Mouse (Mus musculus): ENCODE measurements around the gene Zfp46. TPM values are rescaled to one million over a fixed set of nuclear protein-coding genes. Genes with fewer than 3 reads are reported as not detected.

Gene Zfp46
- polyA plus RNA-seq, 1 experiment from 2014 or later = 28.1 TPM

DNA sequence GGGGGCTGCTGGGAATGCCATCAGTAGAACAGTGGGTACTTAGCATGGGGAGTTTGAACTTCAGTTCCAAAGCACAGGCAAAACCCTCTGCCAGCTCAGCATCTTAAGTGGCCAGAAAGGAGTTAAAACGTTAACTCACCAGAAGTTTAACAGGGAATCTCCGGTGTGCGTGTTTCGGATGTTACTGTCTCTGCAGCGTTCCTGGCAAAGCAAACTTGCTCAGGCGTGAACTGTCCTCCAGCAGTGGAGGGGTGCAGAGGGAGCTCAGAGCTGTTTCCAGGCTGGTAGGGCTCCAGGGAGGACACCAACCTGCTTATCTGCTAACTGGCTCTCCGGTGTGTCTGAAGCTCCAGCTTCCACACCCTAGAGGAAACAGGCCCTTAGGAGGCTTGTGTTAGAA lies 11.5 kb downstream of the Zfp46 start:
- Histone ChIP-seq H3K4me3 (ENCODE audit: low read length) (no peak overlapping the region), H3K9ac (ENCODE audit: low read length) (no peak overlapping the region), H3K4me1 (replicated peaks; ENCODE audit: control insufficient read depth, insufficient read depth, low read length) (no peaks in the 10 kb centered on the region), H3K27ac (ENCODE audit: low read length) (no peak overlapping the region), H3K27me3 (ENCODE audit: control insufficient read depth, insufficient read depth, low read depth, low read length) (no peaks in the 10 kb centered on the region), H3K9me3 (ENCODE audit: control insufficient read depth, low read length) (peaks cover 4% of the 10 kb centered on the region; the same call in 1 of the 2 replicates), H3K4me2 (ENCODE audit: low read depth, low read length) (no peak overlapping the region), H3K36me3 (ENCODE audit: control insufficient read depth, insufficient read depth, low read length) (peaks cover 23% of the 10 kb centered on the region)
- ATAC-seq (ENCODE audit: low read depth) = no peak
- 66% methylated on average over 7 of the region's 7 CpGs for WGBS

DNA sequence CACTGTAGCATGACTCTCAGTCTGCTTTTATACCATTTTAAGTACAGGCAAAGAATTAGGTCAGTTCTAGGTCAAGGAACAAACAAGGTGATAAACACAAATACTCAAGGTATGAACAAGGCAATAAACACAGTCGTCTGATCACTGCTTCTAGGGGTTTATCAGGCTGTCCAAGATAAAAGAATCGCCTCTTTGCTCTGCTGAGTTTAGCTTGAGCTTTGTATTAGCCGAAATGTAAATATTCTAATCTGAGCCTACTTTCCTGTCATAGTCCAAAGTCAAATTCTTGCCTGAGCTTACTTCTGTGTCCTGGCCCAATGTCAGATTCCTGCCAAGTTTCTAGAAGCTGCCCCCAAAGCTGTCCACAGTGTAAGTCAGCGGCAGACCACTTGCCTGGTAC lies 18.0 kb downstream of the Zfp46 start:
- Histone ChIP-seq H3K27ac (ENCODE audit: low read length) (no peak overlapping the region), H3K4me2 (ENCODE audit: low read depth, low read length) (no peak overlapping the region), H3K9me3 (ENCODE audit: control insufficient read depth, low read length) (peaks cover 4% of the 10 kb centered on the region; the same call in 1 of the 2 replicates), H3K4me3 (ENCODE audit: low read length) (no peak overlapping the region), H3K9ac (ENCODE audit: low read length) (no peak overlapping the region), H3K4me1 (replicated peaks; ENCODE audit: control insufficient read depth, insufficient read depth, low read length) (no peaks in the 10 kb centered on the region; the same call in 1 of the 2 replicates), H3K36me3 (ENCODE audit: control insufficient read depth, insufficient read depth, low read length) (no peaks in the 10 kb centered on the region), H3K27me3 (ENCODE audit: control insufficient read depth, insufficient read depth, low read depth, low read length) (no peaks in the 10 kb centered on the region)
- no peak for ATAC-seq (ENCODE audit: low read depth)
- 30% methylated on average over 4 of the region's 4 CpGs for WGBS

DNA sequence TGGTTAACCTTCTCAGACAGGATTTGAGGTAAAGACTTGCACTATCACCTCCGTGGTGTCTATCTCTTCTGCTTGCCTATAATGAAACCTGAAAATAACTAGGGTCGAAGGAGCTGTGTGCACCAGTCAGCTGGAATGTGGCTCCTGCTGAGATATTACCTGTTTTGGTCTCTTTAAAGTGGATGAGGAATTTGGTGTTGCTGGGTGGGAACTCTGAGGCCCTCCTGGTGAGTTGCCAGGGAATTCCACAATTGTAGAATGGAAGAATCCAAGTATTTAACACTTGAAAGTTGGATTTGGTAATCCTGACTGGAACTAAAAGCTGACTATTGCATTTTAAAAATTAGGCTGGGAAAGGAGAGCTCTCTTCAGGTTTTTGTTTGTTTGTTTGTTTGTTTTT lies 19.7 kb downstream of the Zfp46 start:
- no peak overlapping the region for H3K4me2 ChIP-seq (ENCODE audit: low read depth, low read length)
- peak; percentile 52; the same call in 1 of the 2 replicates for ATAC-seq (ENCODE audit: low read depth)
- H3K9me3 ChIP-seq (ENCODE audit: control insufficient read depth, low read length) = peaks cover 4% of the 10 kb centered on the region; the same call in 1 of the 2 replicates
- no peaks in the 10 kb centered on the region for H3K36me3 ChIP-seq (ENCODE audit: control insufficient read depth, insufficient read depth, low read length)
- no peak overlapping the region for H3K27ac ChIP-seq (ENCODE audit: low read length)
- H3K4me3 ChIP-seq (ENCODE audit: low read length) = no peak overlapping the region
- no peaks in the 10 kb centered on the region for H3K27me3 ChIP-seq (ENCODE audit: control insufficient read depth, insufficient read depth, low read depth, low read length)
- 28% methylated on average over 2 of the region's 2 CpGs for WGBS
- peaks cover 3% of the 10 kb centered on the region; the same call in 1 of the 2 replicates for H3K4me1 ChIP-seq (replicated peaks; ENCODE audit: control insufficient read depth, insufficient read depth, low read length)
- H3K9ac ChIP-seq (ENCODE audit: low read length) = no peak overlapping the region

- Histone ChIP-seq H3K4me2 (ENCODE audit: low read depth, low read length) (no peak overlapping the region), H3K4me3 (ENCODE audit: low read length) (no peak overlapping the region), H3K27me3 (ENCODE audit: control insufficient read depth, insufficient read depth, low read depth, low read length) (no peaks in the 10 kb centered on the region), H3K9me3 (ENCODE audit: control insufficient read depth, low read length) (no peaks in the 10 kb centered on the region), H3K9ac (ENCODE audit: low read length) (no peak overlapping the region), H3K27ac (ENCODE audit: low read length) (no peak overlapping the region), H3K4me1 (replicated peaks; ENCODE audit: control insufficient read depth, insufficient read depth, low read length) (peaks cover 15% of the 10 kb centered on the region), H3K36me3 (ENCODE audit: control insufficient read depth, insufficient read depth, low read length) (no peaks in the 10 kb centered on the region)
- 62% methylated on average over 2 of the region's 2 CpGs for WGBS
- ATAC-seq (ENCODE audit: low read depth) = no peak
Measured at GRCm38 (mm10) chr4:136308355-136308754, 23.9 kb downstream of the Zfp46 start.

DNA sequence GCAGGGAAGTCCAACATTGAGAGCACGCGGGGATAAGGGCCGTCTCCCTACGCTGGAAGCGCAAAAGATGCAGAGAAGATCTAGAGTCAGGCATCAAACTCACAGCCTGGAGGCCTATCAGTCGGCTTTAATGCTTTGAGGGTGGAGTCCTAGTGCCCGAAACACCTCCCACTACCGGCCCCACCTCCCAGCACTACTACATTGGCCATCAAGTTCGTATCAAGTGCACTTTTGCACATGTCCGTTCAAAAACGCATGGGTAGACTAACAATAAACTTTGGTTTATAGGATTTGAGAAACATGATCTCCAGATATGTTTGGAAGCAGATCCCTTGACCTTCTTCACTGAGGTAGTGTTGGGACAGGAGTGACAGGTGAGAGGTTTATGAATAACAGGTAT lies 25.3 kb downstream of the Zfp46 start:
- H3K36me3 ChIP-seq (ENCODE audit: control insufficient read depth, insufficient read depth, low read length) = no peaks in the 10 kb centered on the region
- H3K4me2 ChIP-seq (ENCODE audit: low read depth, low read length) = peak overlapping the region; percentile 75
- peak overlapping the region; percentile 99 for H3K27ac ChIP-seq (ENCODE audit: low read length)
- H3K27me3 ChIP-seq (ENCODE audit: control insufficient read depth, insufficient read depth, low read depth, low read length) = no peaks in the 10 kb centered on the region
- peak overlapping the region; percentile 98 for H3K9ac ChIP-seq (ENCODE audit: low read length)
- 4% methylated on average over 11 of the region's 11 CpGs for WGBS
- no peaks in the 10 kb centered on the region for H3K9me3 ChIP-seq (ENCODE audit: control insufficient read depth, low read length)
- H3K4me1 ChIP-seq (replicated peaks; ENCODE audit: control insufficient read depth, insufficient read depth, low read length) = peaks cover 21% of the 10 kb centered on the region
- peak; percentile 30 for ATAC-seq (ENCODE audit: low read depth)
- peak overlapping the region; percentile 88 for H3K4me3 ChIP-seq (ENCODE audit: low read length)

GRCm38 (mm10) chr4:136310229-136311041 lies 26.0 kb downstream of the Zfp46 start, which contains the start of gene Hnrnpr:
Hnrnpr (plus strand) TSS chr4:136310942.
- ATAC-seq (ENCODE audit: low read depth) = peak; percentile 99
- Histone ChIP-seq H3K27me3 (ENCODE audit: control insufficient read depth, insufficient read depth, low read depth, low read length) (no peaks in the 10 kb centered on the region), H3K4me1 (replicated peaks; ENCODE audit: control insufficient read depth, insufficient read depth, low read length) (peaks cover 24% of the 10 kb centered on the region), H3K9ac (ENCODE audit: low read length) (peak within 1 kb of the TSS; percentile 98), H3K4me2 (ENCODE audit: low read depth, low read length) (peak within 1 kb of the TSS; percentile 75), H3K36me3 (ENCODE audit: control insufficient read depth, insufficient read depth, low read length) (no peaks in the 10 kb centered on the region), H3K27ac (ENCODE audit: low read length) (peak within 1 kb of the TSS; percentile 99), H3K9me3 (ENCODE audit: control insufficient read depth, low read length) (no peaks in the 10 kb centered on the region), H3K4me3 (ENCODE audit: low read length) (peak within 1 kb of the TSS; percentile 88)
- WGBS = under 1% methylated on average over 65 of the region's 65 CpGs

DNA sequence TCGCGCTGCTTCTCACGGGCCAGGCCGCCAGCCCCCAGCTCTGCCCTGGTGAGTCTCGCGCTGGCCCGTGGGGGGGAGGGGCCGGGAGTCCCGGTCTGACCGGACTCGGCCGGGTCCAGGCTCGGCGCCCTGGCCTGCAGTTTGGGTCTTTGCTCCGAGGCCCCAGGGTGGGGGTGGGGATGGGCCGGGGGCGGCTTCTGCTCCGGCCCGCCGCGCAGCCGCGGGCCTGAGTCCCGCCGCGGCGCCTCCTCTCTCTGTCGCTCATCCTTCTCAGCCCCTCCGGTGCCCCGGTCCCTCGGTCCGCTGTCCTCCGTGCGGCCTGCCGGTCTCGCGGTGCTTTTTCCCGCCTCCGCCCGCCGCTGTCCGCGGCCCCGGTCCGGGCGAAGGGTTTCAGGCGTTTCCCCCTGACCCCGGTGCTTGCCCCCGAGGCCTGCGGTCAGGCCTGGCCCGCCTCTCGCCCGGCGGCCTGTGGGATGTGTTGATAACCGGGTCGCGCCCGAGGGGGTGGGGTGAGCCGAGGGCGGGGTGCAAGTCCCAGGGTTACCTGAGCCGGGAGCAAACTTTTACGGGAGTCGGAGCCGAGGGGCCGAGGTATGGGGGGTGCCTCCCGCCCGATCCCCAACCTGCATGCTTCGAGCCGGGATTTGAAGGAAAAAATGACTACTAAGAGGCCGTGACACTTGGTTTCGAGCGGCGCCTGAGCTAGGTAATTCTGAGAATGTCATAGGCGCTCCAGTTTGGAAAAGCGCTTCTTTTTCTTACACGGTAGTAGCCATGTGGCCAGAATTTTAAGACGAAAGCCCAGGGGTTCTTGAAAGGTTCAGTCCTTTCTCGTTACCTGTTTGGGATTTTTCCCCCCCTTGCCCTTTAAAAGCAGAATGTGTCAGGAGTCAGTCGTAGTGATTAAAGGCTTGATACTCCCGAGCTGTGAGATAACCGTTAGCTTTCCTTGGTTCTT lies 26.8 kb downstream of the Zfp46 start:
- Histone ChIP-seq H3K4me3 (ENCODE audit: low read length) (peak overlapping the region; percentile 88), H3K27ac (ENCODE audit: low read length) (peak overlapping the region; percentile 99), H3K36me3 (ENCODE audit: control insufficient read depth, insufficient read depth, low read length) (peaks cover 1% of the 10 kb centered on the region; the same call in 1 of the 2 replicates), H3K9me3 (ENCODE audit: control insufficient read depth, low read length) (no peaks in the 10 kb centered on the region), H3K27me3 (ENCODE audit: control insufficient read depth, insufficient read depth, low read depth, low read length) (no peaks in the 10 kb centered on the region), H3K4me1 (replicated peaks; ENCODE audit: control insufficient read depth, insufficient read depth, low read length) (peaks cover 24% of the 10 kb centered on the region), H3K4me2 (ENCODE audit: low read depth, low read length) (peak overlapping the region; percentile 68), H3K9ac (ENCODE audit: low read length) (peak overlapping the region; percentile 98)
- peak; percentile 32 for ATAC-seq (ENCODE audit: low read depth)
- under 1% methylated on average over 66 of the region's 81 CpGs for WGBS

GRCm38 (mm10) chr4:136312616-136313015 lies 28.1 kb downstream of the Zfp46 start:
- H3K9ac ChIP-seq (ENCODE audit: low read length) = peak overlapping the region; percentile 58
- no peaks in the 10 kb centered on the region for H3K27me3 ChIP-seq (ENCODE audit: control insufficient read depth, insufficient read depth, low read depth, low read length)
- no peaks in the 10 kb centered on the region for H3K9me3 ChIP-seq (ENCODE audit: control insufficient read depth, low read length)
- H3K36me3 ChIP-seq (ENCODE audit: control insufficient read depth, insufficient read depth, low read length) = peaks cover 8% of the 10 kb centered on the region
- peak overlapping the region; percentile 88 for H3K4me3 ChIP-seq (ENCODE audit: low read length)
- H3K4me1 ChIP-seq (replicated peaks; ENCODE audit: control insufficient read depth, insufficient read depth, low read length) = peaks cover 24% of the 10 kb centered on the region
- ATAC-seq (ENCODE audit: low read depth) = no peak
- no peak overlapping the region for H3K27ac ChIP-seq (ENCODE audit: low read length)
- WGBS = 9% methylated on average over 4 of the region's 4 CpGs
- peak overlapping the region; percentile 68 for H3K4me2 ChIP-seq (ENCODE audit: low read depth, low read length)

DNA sequence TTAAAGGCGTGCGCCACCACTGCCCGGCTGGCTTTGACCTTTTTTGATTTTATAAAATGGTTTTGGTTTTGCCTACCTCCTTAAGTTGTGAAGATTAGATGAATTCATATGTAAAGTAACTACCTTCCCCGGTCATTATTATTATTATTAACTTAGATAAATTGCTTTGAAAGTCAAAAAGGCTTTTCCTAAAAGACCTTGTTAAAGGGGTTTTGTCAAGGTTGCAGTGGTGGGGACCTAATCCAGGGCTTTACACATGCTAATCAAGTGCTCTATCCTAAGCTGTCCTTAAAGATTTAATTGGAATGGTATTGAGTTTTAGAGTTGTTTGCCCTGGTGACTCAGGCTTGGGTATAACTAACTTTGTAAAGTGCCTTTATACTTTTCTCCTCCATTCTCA lies 33.2 kb downstream of the Zfp46 start:
- Histone ChIP-seq H3K9me3 (ENCODE audit: control insufficient read depth, low read length) (no peaks in the 10 kb centered on the region), H3K36me3 (ENCODE audit: control insufficient read depth, insufficient read depth, low read length) (peaks cover 32% of the 10 kb centered on the region), H3K4me1 (replicated peaks; ENCODE audit: control insufficient read depth, insufficient read depth, low read length) (peaks cover 13% of the 10 kb centered on the region), H3K9ac (ENCODE audit: low read length) (no peak overlapping the region), H3K4me3 (ENCODE audit: low read length) (no peak overlapping the region), H3K27me3 (ENCODE audit: control insufficient read depth, insufficient read depth, low read depth, low read length) (no peaks in the 10 kb centered on the region), H3K27ac (ENCODE audit: low read length) (no peak overlapping the region), H3K4me2 (ENCODE audit: low read depth, low read length) (no peak overlapping the region)
- WGBS = 93% methylated on average over 4 of the region's 4 CpGs
- no peak for ATAC-seq (ENCODE audit: low read depth)
